Mouse (Mus musculus) heart, embryonic 14.5 days (tissue): ENCODE results near the gene Nhp2. TPM values are rescaled to one million over a fixed set of nuclear protein-coding genes. Genes with fewer than 3 reads are reported as not detected.
"Not testable (repeated sequence)": the region's sequence is repeated elsewhere in the genome, so short reads cannot be mapped to it uniquely, and the experiment has no call there.

Experiments used
- ATAC-seq: fragments of 200-750 bp; cut with Nextera tagmentation; 2 replicates; pipeline ENCODE4 v1.8.0; 2017; ENCODE audit warnings: low read depth, moderate TSS enrichment; ENCODE audit not compliant: insufficient number of reproducible peaks, insufficient read depth, low FRiP score
- H3K27ac ChIP-seq, 2 experiments: fragments of 200-500 bp in 1 of 2; fragments of 300-500 bp in 1 of 2; sonication (generic) in 1 of 2; replicated peaks in 1 of 2; 2 replicates each; pipeline ENCODE4 v1.5.1; 2012 to 2014; ENCODE audit warnings: low read depth in 2 of 2, low read length in 2 of 2, control low read depth in 1 of 2, mild to moderate bottlenecking in 1 of 2, mixed read lengths in 1 of 2; ENCODE audit not compliant: control insufficient read depth in 1 of 2, insufficient read depth in 1 of 2
- H3K27me3 ChIP-seq: fragments of 300-500 bp; sonication (generic); 2 replicates; pipeline ENCODE4 v1.6.1; 2014; ENCODE audit warnings: mild to moderate bottlenecking, low read length, control low read depth; ENCODE audit not compliant: control insufficient read depth, insufficient read depth
- H3K36me3 ChIP-seq: fragments of 300-500 bp; sonication (generic); 2 replicates; pipeline ENCODE4 v1.6.1; 2014; ENCODE audit warnings: mild to moderate bottlenecking, control low read depth, low read length, mixed read lengths; ENCODE audit not compliant: control insufficient read depth, insufficient read depth
- H3K4me1 ChIP-seq, 2 experiments: fragments of 200-500 bp in 1 of 2; fragments of 300-500 bp in 1 of 2; sonication (generic) in 1 of 2; 2 replicates each; pipeline ENCODE4 v1.6.1; 2012 to 2014; ENCODE audit warnings: low read length in 2 of 2, control low read depth in 1 of 2, mixed read lengths in 1 of 2; ENCODE audit not compliant: control insufficient read depth in 2 of 2, insufficient read depth in 2 of 2
- H3K4me2 ChIP-seq: fragments of 300-500 bp; sonication (generic); 2 replicates; pipeline ENCODE4 v1.6.1; 2014; ENCODE audit warnings: mild to moderate bottlenecking, low read length
- H3K4me3 ChIP-seq, 2 experiments: fragments of 200-500 bp in 1 of 2; fragments of 300-500 bp in 1 of 2; sonication (generic) in 1 of 2; 2 replicates each; pipeline ENCODE4 v1.5.1; 2012 to 2014; ENCODE audit warnings: low read length in 2 of 2, mild to moderate bottlenecking in 2 of 2, control low read depth in 1 of 2, low read depth in 1 of 2, moderate library complexity in 1 of 2; ENCODE audit not compliant: control insufficient read depth in 1 of 2, insufficient read depth in 1 of 2
- H3K9ac ChIP-seq: fragments of 300-500 bp; sonication (generic); 2 replicates; pipeline ENCODE4 v1.6.1; 2014; ENCODE audit warnings: mild to moderate bottlenecking, low read length
- H3K9me3 ChIP-seq: fragments of 300-500 bp; sonication (generic); 2 replicates; pipeline ENCODE4 v1.6.1; 2016; ENCODE audit warnings: low read length, control low read depth; ENCODE audit not compliant: control insufficient read depth
- WGBS: fragments of 180-500 bp; shearing (Covaris S2); extraction: QIAGEN DNeasy Blood & Tissue Kit; methylation state at CpG from one replicate; pipeline ENCODE4 v1.1.7; 2014; 5-methylcytosine and 5-hydroxymethylcytosine counted together
- polyA plus RNA-seq: library from polyadenylated mRNA; unstranded; fragments of >200 nt; fragmentation: Nextera tagmentation; extraction: Ambion mirVana; gene quantifications from 2 replicates; pipeline ENCODE4 v1.2.1, GENCODE M21; 2014

Nhp2 gene
- polyA plus RNA-seq, 1 experiment from 2014 or later: 87.9 TPM

DNA sequence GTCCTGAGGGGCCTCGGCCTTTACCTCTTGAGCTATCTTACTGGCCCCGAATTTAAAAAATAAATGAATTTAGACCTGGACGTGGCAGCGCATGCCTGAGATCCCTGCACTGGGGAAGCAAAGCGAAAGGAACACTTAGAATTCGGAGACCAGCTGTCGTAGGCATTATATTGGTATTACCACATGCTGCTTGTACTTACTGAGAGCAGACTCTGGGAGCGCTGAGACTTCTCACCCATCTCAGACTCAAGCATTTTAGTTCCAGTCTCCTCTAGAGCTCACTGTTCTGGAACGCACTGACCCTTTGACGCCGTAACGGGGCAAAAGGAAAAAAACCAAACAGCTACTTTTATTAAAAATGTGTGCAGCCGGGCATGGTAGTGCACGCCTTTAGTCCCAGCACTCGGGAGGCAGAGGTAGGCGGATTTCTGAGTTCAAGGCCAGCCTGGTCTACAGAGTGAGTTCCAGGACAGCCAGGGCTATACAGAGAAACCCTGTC, 42.4 kb downstream of the Nhp2 start:
- WGBS: 83% methylated on average over 16 of the region's 16 CpGs
- Histone ChIP-seq H3K9me3 (no peaks in the 10 kb centered on the region), H3K36me3 (no peaks in the 10 kb centered on the region), H3K27me3 (no peaks in the 10 kb centered on the region), H3K4me2 (no peak overlapping the region), H3K27ac (no peak overlapping the region), H3K9ac (no peak overlapping the region), H3K4me3 (no peak overlapping the region), H3K4me1 (peaks cover 3 to 10% of the 10 kb centered on the region in 2 experiments; a peak in 3 of 4 replicates)
- no peak for ATAC-seq

DNA sequence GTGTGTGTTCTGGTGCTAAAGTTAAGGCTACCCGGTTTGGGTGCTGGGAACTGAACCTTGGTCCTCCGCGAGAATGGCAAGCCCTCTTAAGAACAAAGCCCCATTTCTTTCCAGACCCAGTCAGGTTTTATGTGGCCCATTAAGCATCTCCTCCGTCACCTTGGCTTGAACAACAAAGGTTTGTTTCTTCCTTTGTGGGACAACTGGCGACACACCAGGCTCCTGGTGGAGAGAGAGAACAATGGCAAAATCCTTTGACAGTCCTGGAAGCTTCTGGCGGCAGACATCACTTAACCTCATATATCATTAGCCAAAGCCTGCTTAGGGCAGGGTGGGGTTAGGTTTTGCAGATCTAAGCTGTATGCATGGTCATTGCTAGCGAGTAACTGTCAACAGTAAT, 43.1 kb downstream of the Nhp2 start:
- peaks cover 3 to 10% of the 10 kb centered on the region in 2 experiments; a peak in 3 of 4 replicates for H3K4me1 ChIP-seq
- H3K4me2 ChIP-seq: no peak overlapping the region
- H3K27me3 ChIP-seq: no peaks in the 10 kb centered on the region
- no peak overlapping the region for H3K4me3 ChIP-seq
- 84% methylated on average over 7 of the region's 7 CpGs for WGBS
- no peak for ATAC-seq
- no peak overlapping the region for H3K9ac ChIP-seq
- H3K9me3 ChIP-seq: no peaks in the 10 kb centered on the region
- no peak overlapping the region for H3K27ac ChIP-seq
- H3K36me3 ChIP-seq: no peaks in the 10 kb centered on the region

DNA sequence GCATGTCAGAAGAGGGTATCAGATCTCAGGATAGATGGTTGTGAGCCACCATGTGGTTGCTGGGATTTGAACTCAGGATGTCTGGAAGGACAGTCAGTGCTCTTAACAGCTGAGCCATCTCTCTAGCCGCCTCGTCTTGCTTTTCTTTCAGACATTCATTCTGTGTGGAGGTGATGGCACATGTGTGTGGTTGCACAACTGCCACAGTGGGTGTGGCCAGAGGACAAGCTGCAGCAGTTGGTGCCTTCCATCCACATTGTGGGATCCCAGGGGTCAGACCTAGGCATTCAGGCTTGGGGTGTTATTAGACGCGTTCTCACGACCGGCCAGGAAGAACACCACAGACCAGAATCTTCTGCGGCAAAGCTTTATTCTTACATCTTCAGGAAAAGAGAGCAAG, 45.2 kb downstream of the Nhp2 start:
- not testable (repeated sequence) for H3K27ac ChIP-seq, H3K4me2 ChIP-seq, H3K27me3 ChIP-seq, ATAC-seq, H3K9me3 ChIP-seq, H3K4me1 ChIP-seq, H3K4me3 ChIP-seq, H3K9ac ChIP-seq, H3K36me3 ChIP-seq
- WGBS: 90% methylated on average over 7 of the region's 7 CpGs

GRCm38 (mm10) chr11:51670846-51671245, 51.3 kb downstream of the Nhp2 start:
- WGBS: 84% methylated on average over 7 of the region's 7 CpGs
- no peak overlapping the region for H3K9ac ChIP-seq
- no peak overlapping the region for H3K4me3 ChIP-seq
- no peaks in the 10 kb centered on the region for H3K9me3 ChIP-seq
- no peak for ATAC-seq
- no peaks in the 10 kb centered on the region for H3K36me3 ChIP-seq
- no peak overlapping the region for H3K4me2 ChIP-seq
- no peaks in the 10 kb centered on the region for H3K27me3 ChIP-seq
- no peak overlapping the region for H3K27ac ChIP-seq
- H3K4me1 ChIP-seq: no peaks in the 10 kb centered on the region

GRCm38 (mm10) chr11:51671376-51671775, 51.8 kb downstream of the Nhp2 start:
- H3K9ac ChIP-seq: no peak overlapping the region
- no peak overlapping the region for H3K27ac ChIP-seq
- WGBS: 62% methylated on average over 2 of the region's 2 CpGs
- no peaks in the 10 kb centered on the region for H3K9me3 ChIP-seq
- H3K4me3 ChIP-seq: no peak overlapping the region
- no peaks in the 10 kb centered on the region for H3K27me3 ChIP-seq
- no peaks in the 10 kb centered on the region for H3K36me3 ChIP-seq
- H3K4me2 ChIP-seq: no peak overlapping the region
- ATAC-seq: no peak
- no peaks in the 10 kb centered on the region for H3K4me1 ChIP-seq

- Histone ChIP-seq H3K27ac (no peak overlapping the region), H3K4me2 (no peak overlapping the region), H3K9ac (no peak overlapping the region), H3K36me3 (no peaks in the 10 kb centered on the region), H3K27me3 (no peaks in the 10 kb centered on the region), H3K4me3 (no peak overlapping the region), H3K4me1 (no peaks in the 10 kb centered on the region), H3K9me3 (no peaks in the 10 kb centered on the region)
- no peak for ATAC-seq
- 84% methylated on average over 9 of the region's 9 CpGs for WGBS
Measured at GRCm38 (mm10) chr11:51673291-51673690, 53.8 kb downstream of the Nhp2 start.

Other genes starting within 250 kb of the Nhp2 start
- 16.1 and 17.1 TPM in 2 replicates for gene Phykpl, start 35.0 kb upstream of the Nhp2 start, polyA plus RNA-seq
- 350 and 369 TPM in 2 replicates for gene Hnrnpab, start 12.9 kb upstream of the Nhp2 start, polyA plus RNA-seq
- 32.1 and 34.3 TPM in 2 replicates for gene Rmnd5b, start 16.2 kb downstream of the Nhp2 start, polyA plus RNA-seq
- 10.7 and 12.9 TPM in 2 replicates for gene N4bp3, start 31.1 kb downstream of the Nhp2 start, polyA plus RNA-seq
- gene D930048N14Rik, start 31.2 kb downstream of the Nhp2 start, polyA plus RNA-seq: 0.94 and 1.2 TPM in 2 replicates
- gene 0610009B22Rik, start 69.1 kb downstream of the Nhp2 start, polyA plus RNA-seq: 62.8 and 68.2 TPM in 2 replicates
- 12.0 and 12.3 TPM in 2 replicates for gene Sec24a, start 143.9 kb downstream of the Nhp2 start, polyA plus RNA-seq
- gene Sar1b, start 144.0 kb downstream of the Nhp2 start, polyA plus RNA-seq: 140 and 148 TPM in 2 replicates
- gene Jade2, start 237.9 kb downstream of the Nhp2 start, polyA plus RNA-seq: 0.43 and 0.61 TPM in 2 replicates